Mouse (Mus musculus): Measurements from ENCODE around the gene Neu3. TPM values are rescaled to one million over a fixed set of nuclear protein-coding genes. Genes with fewer than 3 reads are reported as not detected.

The Neu3 gene
- total RNA-seq (2012; rRNA removed) (8.5 and 9.1 TPM in 2 replicates), total RNA-seq (2014; rRNA removed) (8.9 and 11.0 TPM in 2 replicates), polyA plus RNA-seq (2012; ENCODE audit: insufficient read length, low read depth) (11.2 and 11.5 TPM in 2 replicates)

- Histone ChIP-seq H3K79me2 (replicated peaks; ENCODE audit: control insufficient read depth, extremely low read depth, insufficient read depth, poor library complexity, severe bottlenecking) (peaks cover 15% of the 10 kb centered on the region), H3K4me3 (replicated peaks in 1 of 3; ENCODE audit: low read depth in 2 of 3, low read length in 2 of 3, poor library complexity in 1 of 3) (peak within 1 kb of the TSS; percentile 66 to 93 (median 78)), H3K27ac (ENCODE audit: insufficient read depth, low read depth) (no peak within 1 kb of the TSS; the same call in 1 of the 2 replicates), H3K9ac (ENCODE audit: insufficient read depth, low read depth) (peak within 1 kb of the TSS; percentile 89), H3K4me2 (ENCODE audit: insufficient read depth, low read depth, poor library complexity, severe bottlenecking) (peak within 1 kb of the TSS; percentile 84), H3K4me1 (ENCODE audit: control insufficient read depth in 1 of 2, insufficient read depth in 2 of 2) (peaks cover 23 to 51% of the 10 kb centered on the region in 2 experiments), H3K36me3 (replicated peaks in 1 of 2; ENCODE audit: control insufficient read depth in 1 of 2, insufficient read depth in 1 of 2, low read length in 1 of 2) (peaks cover 0 to 6% of the 10 kb centered on the region in 2 experiments), H3K27me3 (replicated peaks) (no peaks in the 10 kb centered on the region), H3K9me3 (replicated peaks; ENCODE audit: low read length) (no peaks in the 10 kb centered on the region)
- TF ChIP-seq JUN (IDR thresholded peaks at IDR 0.05; ENCODE audit: insufficient read depth, low read depth, low read length) (no peak), PAX5 (IDR thresholded peaks at IDR 0.05; ENCODE audit: low read length) (no peak), MXI1 (IDR thresholded peaks at IDR 0.05; ENCODE audit: low read depth, low read length) (no peak), SIN3A (IDR thresholded peaks at IDR 0.05; ENCODE audit: low read length) (no peak), HCFC1 (IDR thresholded peaks at IDR 0.05; ENCODE audit: low read depth, low read length) (peak; percentile 84), IRF4 (IDR thresholded peaks at IDR 0.05; ENCODE audit: low read depth, low read length) (0 out of 2 replicates have a peak, but pooled peaks have one; percentile 31), NELFE (IDR thresholded peaks at IDR 0.05; ENCODE audit: low read depth, low read length) (peak; percentile 71), TCF12 (IDR thresholded peaks at IDR 0.05; ENCODE audit: low read depth, low read length) (peak; percentile 65; the same call in 1 of the 2 replicates), POLR2A (IDR thresholded peaks at IDR 0.05; ENCODE audit: low read depth, low read length) (peak; percentile 80), MEF2A (IDR thresholded peaks at IDR 0.05; ENCODE audit: borderline replicate concordance, low read depth, low read length) (peak; percentile 39; the same call in 1 of the 2 replicates), SMC3 (IDR thresholded peaks at IDR 0.05; ENCODE audit: low read depth, low read length) (no peak), RCOR1 (conservative IDR thresholded peaks at IDR 0.05; ENCODE audit: low read depth, low read length) (no peak), USF1 (IDR thresholded peaks at IDR 0.05; ENCODE audit: low read depth, low read length) (no peak), ZKSCAN1 (IDR thresholded peaks at IDR 0.05; ENCODE audit: borderline replicate concordance, low read depth, low read length) (no peak), TBP (conservative IDR thresholded peaks at IDR 0.05; ENCODE audit: low read depth, low read length) (peak; percentile 85), JUND (conservative IDR thresholded peaks at IDR 0.05; ENCODE audit: low read depth, low read length) (no peak), NRF1 (IDR thresholded peaks at IDR 0.05; ENCODE audit: low read depth, low read length) (peak; percentile 74)
- dilution Hi-C loops (cut with MboI; ENCODE audit: extremely low pct_ligation_motif_present, extremely low pct_unique_long_range_greater_than_20kb, low sequenced_read_pairs): no loop called here
- in situ Hi-C loops (cut with MboI; ENCODE audit: low pct_ligation_motif_present, low pct_unique_long_range_greater_than_20kb, low sequenced_read_pairs): no loop called here
- DNase-seq (ENCODE audit: extremely low read depth): peak; percentile 91
Measured at GRCm38 (mm10) chr7:99828083-99828570, at the start of gene Neu3. Gene Neu3 (minus strand): TSS chr7:99828417.

GRCm38 (mm10) chr7:99876345-99876744 is 48.1 kb upstream of the Neu3 start:
- in situ Hi-C loops (cut with MboI; ENCODE audit: low pct_ligation_motif_present, low pct_unique_long_range_greater_than_20kb, low sequenced_read_pairs) (loop anchor here (5.0 kb wide), 1 partner anchor 259 kb away; no protein-coding TSS in a partner anchor), dilution Hi-C loops (cut with MboI; ENCODE audit: extremely low pct_ligation_motif_present, extremely low pct_unique_long_range_greater_than_20kb, low sequenced_read_pairs) (no loop called here)
- H3K27ac ChIP-seq (ENCODE audit: insufficient read depth, low read depth): no peak overlapping the region
- H3K4me1 ChIP-seq (ENCODE audit: control insufficient read depth in 1 of 2, insufficient read depth in 2 of 2): peaks cover 0 to 2% of the 10 kb centered on the region in 2 experiments; a peak in 1 of 4 replicates
- no peak overlapping the region for H3K4me3 ChIP-seq (replicated peaks in 1 of 3; ENCODE audit: low read depth in 2 of 3, low read length in 2 of 3, poor library complexity in 1 of 3)
- DNase-seq (ENCODE audit: extremely low read depth): peak; percentile 87
- H3K9ac ChIP-seq (ENCODE audit: insufficient read depth, low read depth): no peak overlapping the region
- no peaks in the 10 kb centered on the region for H3K9me3 ChIP-seq (replicated peaks; ENCODE audit: low read length)
- H3K4me2 ChIP-seq (ENCODE audit: insufficient read depth, low read depth, poor library complexity, severe bottlenecking): no peak overlapping the region
- no peaks in the 10 kb centered on the region for H3K36me3 ChIP-seq (replicated peaks in 1 of 2; ENCODE audit: control insufficient read depth in 1 of 2, insufficient read depth in 1 of 2, low read length in 1 of 2)
- H3K79me2 ChIP-seq (replicated peaks; ENCODE audit: control insufficient read depth, extremely low read depth, insufficient read depth, poor library complexity, severe bottlenecking): no peaks in the 10 kb centered on the region
- H3K27me3 ChIP-seq (replicated peaks): no peaks in the 10 kb centered on the region
- TF ChIP-seq CHD1 (IDR thresholded peaks at IDR 0.05; ENCODE audit: low read depth, low read length) (no peak), RAD21 (IDR thresholded peaks at IDR 0.05; ENCODE audit: low read depth, low read length) (peak; percentile 97), KAT2A (IDR thresholded peaks at IDR 0.05; ENCODE audit: insufficient replicate concordance, low read length) (no peak), SMC3 (IDR thresholded peaks at IDR 0.05; ENCODE audit: low read depth, low read length) (peak; percentile 93), IRF4 (IDR thresholded peaks at IDR 0.05; ENCODE audit: low read depth, low read length) (0 out of 2 replicates have a peak, but pooled peaks have one; percentile 25), MEF2A (IDR thresholded peaks at IDR 0.05; ENCODE audit: borderline replicate concordance, low read depth, low read length) (no peak), RCOR1 (conservative IDR thresholded peaks at IDR 0.05; ENCODE audit: low read depth, low read length) (no peak), ZC3H11A (IDR thresholded peaks at IDR 0.05; ENCODE audit: low read depth, low read length) (peak; percentile 72), MAFK (IDR thresholded peaks at IDR 0.05; ENCODE audit: insufficient replicate concordance, low read length) (no peak), ETS1 (conservative IDR thresholded peaks at IDR 0.05; ENCODE audit: low read depth, low read length) (no peak), EP300 (IDR thresholded peaks at IDR 0.05; ENCODE audit: low read length) (no peak), UBTF (IDR thresholded peaks at IDR 0.05; ENCODE audit: low read depth, low read length) (no peak), USF1 (IDR thresholded peaks at IDR 0.05; ENCODE audit: low read depth, low read length) (no peak), MYC (IDR thresholded peaks at IDR 0.05; ENCODE audit: low read depth, low read length) (0 out of 2 replicates have a peak, but pooled peaks have one; percentile 25), ZKSCAN1 (IDR thresholded peaks at IDR 0.05; ENCODE audit: borderline replicate concordance, low read depth, low read length) (no peak), CTCF (conservative IDR thresholded peaks at IDR 0.05 in 1 of 2, IDR thresholded peaks at IDR 0.05 in 1 of 2; ENCODE audit: low read depth in 2 of 2, low read length in 2 of 2) (peak; percentile 72 to 98)

Measured in CH12.LX (cell line).